Mouse (Mus musculus): ENCODE data around the gene Nxph3.

Gene Nxph3

DNA sequence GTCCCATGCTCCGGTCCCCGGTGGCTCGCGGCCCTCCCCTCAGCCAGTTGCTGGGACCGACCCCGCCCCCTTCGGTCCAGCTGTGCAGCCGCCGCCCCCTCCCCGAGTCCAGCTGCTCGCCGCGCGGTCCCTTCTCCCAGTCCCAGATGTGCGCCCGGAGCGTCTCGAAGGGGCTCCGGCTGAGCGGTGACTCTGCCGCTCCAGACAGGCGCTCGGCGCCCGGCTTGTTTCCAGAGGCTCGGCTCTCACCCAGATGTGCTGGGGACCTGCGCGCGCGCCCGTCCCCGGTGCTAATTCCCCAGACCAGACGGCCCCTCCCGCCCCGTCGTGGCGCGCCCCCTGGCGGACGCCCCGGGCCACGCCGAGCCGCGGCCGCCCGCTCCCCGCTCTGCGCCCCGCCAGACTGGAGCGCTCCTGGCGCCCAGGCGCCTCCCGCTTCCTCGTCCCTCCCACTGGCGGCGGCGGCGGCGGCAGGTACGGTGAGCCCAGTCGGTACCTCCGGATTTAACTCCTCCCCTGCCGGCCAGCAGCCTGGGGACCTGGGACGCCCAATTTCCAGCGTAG, at the start of gene Nxph3:
Gene Nxph3 (minus strand): TSS at position 273 of the 564 bp plus-strand sequence.
- no peak for DNase-seq (ENCODE audit: low read depth, low spot score)

DNA sequence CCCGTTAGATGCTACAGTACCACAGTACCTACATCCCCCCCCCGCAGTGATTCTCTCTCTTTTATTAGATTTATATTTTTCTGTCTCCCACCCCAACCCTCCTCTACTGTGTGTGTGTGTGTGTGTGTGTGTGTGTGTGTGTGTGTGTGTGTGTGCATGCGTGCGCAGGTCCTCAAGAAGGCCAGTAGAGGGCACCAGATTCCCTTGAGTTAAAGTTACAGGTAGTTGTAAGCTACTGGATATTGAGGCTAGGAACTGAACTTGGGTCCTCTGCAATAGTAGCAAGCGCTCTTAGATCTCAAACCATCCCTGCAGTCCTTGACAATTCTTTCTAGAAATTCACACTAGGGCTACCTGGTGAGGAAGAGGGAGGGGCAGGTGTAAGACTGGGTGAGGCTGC, 49.5 kb upstream of the Nxph3 start:
- DNase-seq (ENCODE audit: low read depth, low spot score) = no peak

DNA sequence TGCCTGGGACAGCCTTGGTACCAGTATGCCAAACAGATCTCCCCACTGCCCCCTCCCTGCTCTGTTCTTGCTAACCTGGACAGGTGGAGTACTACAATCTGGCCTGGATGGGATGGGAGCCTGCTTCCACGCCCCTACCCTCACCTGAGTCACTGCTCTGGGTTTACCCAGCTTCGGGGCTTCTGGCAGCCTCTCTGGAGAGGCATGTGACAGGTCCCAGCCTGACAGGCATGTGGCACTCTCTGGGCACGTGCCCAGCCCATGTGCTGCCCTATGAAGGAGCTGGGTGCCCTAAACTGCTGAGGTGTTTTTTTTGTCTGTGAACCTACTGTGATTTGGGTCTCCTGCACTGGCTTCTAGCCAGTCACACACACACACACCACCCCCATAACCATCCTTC, 46.4 kb upstream of the Nxph3 start:
- no peak for DNase-seq (ENCODE audit: low read depth, low spot score)

DNA sequence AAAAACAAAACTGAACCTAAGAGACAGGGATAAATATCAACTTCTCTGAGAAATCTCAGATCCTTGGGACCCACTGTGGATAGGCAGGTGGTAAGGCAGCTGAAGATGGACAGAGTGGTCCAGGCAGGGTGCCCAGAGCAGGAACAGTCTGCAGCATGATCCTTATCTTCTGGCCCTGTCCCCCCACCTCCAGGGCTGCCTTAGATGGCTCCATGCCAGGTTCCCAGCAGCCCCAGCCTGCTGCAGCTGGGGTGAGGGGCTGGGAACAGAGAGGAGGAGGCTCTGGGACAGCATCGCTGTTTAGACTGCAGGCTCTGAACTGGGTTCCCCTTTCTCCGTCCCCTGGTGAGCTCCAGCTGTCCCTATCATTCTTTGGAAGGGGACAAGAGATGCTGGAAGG, 45.4 kb upstream of the Nxph3 start:
- no peak for DNase-seq (ENCODE audit: low read depth, low spot score)

DNA sequence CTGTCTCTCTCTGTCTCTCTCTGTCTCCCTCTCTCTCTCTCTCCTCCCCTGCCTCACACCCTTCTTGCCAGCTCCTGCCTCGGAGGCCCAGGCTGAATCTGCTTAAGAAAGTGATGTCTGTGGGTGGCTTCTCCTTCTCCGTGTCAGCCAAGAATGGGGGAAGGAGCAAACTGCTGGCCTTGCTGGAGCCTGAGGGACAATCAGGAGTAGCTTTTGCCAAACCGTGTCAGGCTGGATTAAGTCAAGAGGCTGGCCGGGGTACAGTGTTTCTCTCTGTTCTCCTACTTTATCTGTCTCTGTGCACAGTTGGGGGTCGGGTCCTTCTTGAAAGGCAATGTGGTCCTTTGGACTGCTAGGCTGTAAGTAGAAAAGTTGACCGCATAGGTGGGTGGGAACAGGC, 43.3 kb upstream of the Nxph3 start:
- no peak for DNase-seq (ENCODE audit: low read depth, low spot score)

DNA sequence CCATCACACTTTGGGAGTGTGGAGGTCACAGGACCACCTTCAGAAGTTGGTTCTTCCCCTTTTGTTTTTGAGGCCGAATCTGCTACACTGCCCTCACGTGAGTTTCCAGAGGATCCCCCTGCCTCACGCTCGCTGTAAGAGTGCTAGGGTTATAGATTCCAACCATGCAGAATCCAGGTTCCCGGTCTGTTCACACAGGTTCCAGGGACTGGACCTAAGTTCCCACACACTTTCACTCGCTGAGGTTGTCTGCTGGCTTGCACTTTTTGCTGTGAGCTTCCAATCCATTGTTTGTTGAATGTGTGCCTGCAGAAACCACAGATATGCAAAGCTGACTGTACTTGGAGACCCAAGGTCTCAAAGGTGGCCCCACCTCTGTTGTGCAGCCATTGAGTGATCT, 42.7 kb upstream of the Nxph3 start:
- no peak for DNase-seq (ENCODE audit: low read depth, low spot score)

DNA sequence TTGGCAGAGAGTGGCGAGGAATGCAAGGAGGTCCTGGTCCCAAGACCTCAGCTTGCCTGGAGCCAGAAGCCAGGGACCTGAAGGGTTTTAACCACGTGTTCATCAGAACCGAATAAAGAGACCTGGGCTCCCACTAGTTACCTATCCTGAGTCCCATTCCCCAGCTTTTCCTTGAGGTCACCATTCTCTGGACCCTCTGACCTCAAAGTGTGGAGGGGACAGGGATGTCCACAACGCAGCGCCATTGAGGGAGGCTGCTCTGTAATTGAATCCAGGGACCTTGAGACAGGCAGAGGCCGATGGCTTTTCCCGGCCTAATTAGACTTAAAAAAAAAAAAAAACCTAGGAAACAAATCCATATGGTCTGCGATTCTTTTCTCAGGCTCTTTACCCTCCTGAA, 40.9 kb upstream of the Nxph3 start:
- no peak for DNase-seq (ENCODE audit: low read depth, low spot score)

DNA sequence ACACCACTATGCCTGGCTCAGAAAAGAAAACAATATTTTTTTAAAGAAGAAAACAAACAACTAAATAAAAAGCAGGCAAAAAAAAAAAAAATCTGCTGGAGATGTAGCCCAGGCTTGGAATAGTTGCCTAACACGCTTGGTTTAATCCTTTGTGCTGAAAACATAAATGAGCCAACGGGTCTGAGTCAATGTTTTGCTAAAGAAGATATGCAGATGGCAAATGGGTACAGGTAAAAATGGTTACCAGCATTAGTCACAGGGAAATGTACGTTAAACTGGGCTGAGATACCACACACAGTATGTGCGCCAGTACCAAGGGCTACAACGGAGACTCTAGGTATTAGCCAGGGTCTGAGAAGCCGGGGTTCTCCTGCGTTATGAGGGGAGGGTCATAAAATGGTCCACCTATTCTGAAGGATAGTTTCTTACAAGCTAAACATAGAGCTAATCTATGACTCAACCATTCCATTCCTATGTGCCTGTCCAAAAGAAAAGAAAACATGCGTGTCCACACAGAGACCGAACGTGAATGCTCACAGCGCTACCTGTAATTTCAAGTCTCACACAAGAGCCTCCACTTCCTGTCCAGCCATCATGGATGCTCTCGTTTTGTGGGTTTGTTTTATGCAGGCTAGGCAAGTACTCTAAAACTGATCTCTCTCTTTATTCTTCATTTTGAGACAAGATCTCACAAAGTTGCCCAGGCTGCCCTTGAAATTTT, 36.1 kb upstream of the Nxph3 start:
- no peak for DNase-seq (ENCODE audit: low read depth, low spot score)

DNA sequence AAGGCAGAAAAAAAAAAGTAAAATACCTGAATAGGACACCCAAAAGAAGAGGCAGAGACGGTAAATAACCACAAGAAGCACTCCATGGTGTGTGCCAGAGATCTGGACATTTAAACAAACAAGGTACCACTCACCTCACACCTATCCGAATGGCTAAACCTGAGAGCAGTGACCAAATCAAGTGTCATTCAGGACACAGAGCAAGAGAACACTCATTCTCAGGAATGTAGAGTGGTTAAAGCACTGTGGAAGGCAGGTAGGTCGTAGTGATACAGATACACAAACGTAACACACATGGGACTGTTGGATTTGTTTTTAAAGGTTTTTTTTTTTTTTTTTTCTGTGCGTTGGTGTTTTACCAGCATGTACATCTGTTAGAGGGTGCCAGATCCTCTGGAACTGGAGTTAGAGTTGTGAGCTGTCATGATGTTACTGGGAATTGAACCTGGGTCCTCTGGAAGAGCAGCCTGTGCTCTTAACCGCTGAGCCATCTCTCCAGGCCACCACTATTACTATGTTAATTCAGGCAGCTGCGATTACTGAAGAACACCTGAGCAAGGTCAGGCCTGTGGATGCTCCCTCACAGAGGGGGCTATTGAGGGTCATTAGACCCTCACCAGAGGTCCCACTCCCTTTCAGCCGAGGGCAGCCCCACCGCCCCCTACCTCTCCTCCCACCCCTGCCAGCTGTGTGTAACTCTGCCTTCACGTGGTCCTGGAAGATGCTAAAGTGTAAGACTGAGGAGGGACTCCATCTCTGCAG, 31.8 kb upstream of the Nxph3 start:
- DNase-seq (ENCODE audit: low read depth, low spot score) = no peak

DNA sequence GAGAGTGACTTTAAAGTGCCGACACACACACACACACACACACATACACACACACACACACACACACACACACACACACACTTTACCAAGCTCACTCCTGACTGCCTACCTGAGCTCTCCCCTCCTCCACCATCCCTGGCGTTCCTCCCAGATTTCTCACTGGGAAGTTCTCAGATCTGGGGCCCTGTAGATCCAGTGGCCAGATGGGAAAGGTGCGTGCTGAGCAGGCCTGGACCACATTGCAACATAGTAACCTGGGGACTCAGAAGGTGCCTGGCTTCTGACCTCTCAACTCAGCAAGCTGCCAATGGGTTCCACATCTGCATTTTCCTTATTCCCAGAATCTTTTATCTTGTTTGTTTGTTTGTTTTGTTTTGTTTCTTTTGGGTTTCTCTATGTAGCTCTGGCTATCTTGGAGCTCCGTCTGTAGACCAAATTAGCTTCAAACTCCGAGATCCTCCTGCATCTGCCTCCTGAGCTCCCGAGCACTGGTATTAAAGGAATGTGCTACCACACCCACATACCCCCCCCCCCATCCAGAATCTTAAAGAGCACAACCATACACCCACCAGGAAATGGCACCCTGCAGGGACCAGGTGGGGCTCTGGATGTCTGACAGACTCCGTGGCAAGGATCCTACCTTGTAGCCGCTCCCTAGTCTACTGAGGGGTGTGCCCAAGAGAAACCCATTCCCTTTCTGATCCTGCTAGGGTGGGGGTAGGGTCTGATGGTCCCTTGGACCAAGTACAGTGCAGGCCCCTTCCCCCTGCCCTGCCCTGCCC, 30.4 kb upstream of the Nxph3 start:
- DNase-seq (ENCODE audit: low read depth, low spot score) = no peak

DNA sequence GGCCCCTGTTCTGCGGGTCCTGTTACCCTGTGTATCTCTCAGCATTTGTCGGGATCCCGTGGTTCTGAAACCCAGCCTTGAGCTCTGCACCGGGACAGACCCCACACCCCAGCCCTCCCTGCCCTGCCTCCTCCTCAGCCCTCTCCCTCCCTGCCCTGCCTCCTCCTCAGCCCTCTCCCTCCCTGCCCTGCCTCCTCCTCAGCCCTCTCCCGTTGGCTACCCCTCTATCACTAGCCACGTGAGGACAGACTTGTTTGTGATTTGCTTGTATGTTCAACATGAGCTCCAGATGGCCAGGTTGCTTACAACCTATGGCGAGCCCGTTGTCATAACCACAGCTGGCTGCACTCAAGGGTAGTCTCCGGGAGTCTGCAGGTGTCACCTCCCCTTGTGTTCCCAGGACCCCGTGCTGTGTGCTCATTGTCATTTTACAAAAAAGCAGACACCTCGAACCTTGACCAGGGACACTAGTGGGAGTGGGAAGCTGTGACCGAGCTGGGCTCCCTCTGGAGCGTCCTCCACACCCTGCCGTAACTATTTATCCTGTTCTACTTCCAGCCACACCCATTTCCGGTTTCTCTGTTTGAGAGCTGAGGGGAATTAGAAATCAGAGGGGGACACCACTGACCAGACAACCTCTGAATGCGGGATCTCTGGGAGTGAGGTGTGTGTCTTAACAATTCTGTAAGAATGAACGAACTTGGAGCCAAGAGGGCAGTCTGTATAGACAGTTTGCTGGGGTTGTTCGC, 26.4 kb upstream of the Nxph3 start:
- no peak for DNase-seq (ENCODE audit: low read depth, low spot score)

DNA sequence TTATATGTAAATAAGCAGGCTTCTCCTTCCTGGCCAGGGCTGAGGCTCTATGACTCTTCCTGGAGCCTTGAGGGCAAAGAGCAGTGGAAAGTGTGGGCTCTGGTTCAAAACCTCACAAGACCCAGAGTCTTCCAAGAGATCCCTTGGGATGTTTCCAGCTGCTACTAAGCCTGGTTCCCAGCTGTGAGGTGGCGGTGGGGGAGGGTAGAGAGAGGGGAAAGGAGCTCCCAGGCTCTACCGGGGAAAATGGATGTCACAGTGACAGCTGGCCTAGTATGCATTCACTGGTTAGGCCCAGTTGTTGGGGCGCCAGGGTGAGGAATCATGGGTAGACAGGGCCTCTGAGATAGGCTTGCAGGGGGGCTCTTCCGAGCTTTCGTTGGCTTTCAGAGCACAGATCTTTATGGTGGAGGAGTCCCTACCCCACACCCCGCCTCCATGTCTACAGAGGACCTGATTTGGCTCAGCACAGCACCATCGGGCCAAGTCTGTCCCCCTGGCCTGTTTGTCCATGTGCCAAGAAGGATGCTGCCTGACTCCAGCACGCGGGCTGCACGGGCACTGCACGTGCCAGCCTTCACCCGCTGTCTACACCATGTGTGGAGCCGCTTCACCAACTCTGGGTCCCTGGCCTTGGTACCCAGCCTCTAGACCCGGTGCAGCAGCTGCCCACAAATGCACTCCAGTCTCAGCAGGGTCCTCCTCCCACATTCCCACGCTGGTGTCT, 24.2 kb upstream of the Nxph3 start:
- peak; percentile 46 for DNase-seq (ENCODE audit: low read depth, low spot score)

DNA sequence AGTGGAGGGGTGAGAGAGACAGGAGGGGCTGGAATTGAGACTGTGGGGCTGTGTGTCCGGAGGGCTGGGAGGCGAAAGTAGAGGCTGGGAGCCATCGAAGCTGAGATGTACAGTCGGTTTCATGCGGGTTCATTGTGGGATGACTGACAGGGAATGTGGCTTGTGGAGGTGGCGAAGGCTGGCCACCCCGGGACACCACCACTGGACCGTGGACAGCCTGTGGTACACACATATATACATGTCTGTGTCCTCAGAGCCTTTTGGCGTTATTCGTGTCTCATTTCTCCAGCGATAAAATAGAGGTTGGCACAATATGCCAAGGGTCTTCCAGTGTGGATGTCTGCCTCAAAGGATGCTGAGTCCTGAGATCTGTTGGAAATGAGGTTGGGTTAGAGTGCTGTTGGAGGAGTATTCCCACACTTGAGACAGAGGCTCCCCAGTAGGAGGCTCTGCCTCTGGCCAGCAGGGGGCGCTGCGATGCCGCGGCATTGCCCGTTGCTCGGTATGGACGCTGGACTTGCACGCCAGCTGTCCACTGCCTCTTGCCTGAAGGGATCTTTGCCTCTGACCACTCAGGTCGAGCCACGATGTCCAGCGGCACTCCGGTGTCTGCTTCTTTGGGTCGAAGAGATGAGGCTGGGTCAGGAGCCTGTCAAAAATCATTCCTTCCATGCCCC, 19.3 kb upstream of the Nxph3 start:
- DNase-seq (ENCODE audit: low read depth, low spot score) = peak; percentile 84

DNA sequence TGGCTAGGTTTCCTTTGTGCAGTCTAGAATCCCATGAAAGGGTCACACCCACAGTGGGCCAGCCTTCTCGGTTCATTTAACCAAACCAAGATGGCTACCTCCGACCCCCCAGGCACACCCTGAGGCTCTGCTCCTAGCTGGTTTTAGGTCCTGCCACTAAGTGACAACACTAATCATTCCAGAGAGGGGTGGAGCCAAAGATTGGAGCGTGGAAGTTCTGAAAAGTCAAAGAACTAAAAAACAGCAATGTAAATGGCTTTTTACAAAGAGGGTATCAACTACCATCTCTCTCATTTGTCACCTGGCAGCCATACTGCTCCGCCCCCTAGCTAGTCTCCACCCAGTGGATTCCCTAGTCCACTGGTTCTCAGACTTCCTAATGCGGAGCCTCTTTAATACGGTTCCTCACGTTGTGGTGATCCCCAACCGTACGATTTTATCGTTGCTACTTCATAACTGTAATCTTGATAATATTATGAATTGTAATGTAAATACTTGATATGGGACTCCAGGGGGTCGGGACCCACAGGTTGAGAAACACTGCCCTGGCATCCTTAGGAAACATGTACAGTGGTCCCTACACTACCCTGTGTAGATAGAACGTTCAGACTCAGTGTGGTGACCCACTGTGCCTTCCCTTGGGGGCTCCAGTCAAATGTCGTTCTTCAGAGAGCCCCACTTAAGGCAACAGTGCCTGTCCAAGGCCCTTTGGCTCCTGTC, 18.1 kb upstream of the Nxph3 start:
- DNase-seq (ENCODE audit: low read depth, low spot score) = no peak

DNA sequence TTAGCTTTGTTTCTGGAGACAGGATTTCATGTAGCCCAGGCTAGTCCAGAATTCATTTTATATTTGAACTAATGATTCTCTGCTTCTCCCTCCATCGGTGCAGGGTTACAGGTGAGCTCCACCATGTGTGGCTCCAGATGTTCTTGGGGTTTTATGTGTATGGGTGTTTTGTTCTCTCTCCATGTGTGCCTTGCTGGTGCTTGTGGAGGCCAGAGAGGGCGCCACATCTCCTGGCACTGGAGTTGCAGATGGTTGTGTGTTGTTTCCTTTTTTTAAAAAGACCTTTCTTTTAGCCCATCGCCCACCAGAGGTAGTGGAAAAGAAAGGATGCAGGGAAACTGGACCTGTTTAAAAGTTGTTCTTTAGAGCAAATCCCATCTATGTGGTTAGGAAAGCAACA, 13.9 kb upstream of the Nxph3 start:
- no peak for DNase-seq (ENCODE audit: low read depth, low spot score)

DNA sequence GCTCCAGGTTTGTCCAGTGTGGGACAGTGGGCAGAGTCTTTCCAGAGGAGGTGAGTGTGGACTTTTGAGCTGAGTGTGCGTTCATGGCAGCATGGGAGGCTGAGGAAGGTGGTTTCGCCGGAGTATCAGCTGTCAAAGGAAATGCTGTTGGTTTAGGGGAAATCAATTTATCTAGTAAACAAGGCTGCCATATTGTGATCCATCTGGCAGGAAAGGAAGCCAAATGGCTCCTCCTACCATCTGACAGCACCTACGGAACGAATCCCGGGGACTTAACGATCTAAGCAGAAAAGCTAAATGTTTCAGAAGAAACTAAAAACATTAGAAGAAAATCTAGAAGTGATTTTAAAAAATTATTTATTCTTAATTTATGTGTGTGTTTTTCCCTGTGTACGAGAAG, 12.9 kb upstream of the Nxph3 start:
- no peak for DNase-seq (ENCODE audit: low read depth, low spot score)

DNA sequence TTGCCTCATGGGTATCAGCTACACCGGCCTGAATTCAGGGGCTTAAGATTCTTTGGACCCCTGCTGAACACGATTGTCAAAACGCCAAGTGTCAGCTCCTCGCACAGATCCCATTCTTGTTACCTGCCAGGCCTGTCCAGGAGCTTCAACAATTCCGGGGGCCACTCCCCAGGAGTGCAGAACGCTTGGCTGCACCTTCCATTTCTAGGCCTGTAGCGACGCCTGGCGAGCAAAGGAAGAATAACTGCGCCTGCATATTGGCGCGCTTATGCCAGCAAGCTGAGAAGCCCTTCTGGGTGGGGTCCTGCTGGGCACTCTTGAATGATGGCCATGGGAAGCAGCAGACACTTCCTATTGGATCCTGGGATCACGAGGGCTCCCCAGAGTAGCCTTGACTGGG, 7.2 kb upstream of the Nxph3 start:
- DNase-seq (ENCODE audit: low read depth, low spot score) = peak; percentile 63

DNA sequence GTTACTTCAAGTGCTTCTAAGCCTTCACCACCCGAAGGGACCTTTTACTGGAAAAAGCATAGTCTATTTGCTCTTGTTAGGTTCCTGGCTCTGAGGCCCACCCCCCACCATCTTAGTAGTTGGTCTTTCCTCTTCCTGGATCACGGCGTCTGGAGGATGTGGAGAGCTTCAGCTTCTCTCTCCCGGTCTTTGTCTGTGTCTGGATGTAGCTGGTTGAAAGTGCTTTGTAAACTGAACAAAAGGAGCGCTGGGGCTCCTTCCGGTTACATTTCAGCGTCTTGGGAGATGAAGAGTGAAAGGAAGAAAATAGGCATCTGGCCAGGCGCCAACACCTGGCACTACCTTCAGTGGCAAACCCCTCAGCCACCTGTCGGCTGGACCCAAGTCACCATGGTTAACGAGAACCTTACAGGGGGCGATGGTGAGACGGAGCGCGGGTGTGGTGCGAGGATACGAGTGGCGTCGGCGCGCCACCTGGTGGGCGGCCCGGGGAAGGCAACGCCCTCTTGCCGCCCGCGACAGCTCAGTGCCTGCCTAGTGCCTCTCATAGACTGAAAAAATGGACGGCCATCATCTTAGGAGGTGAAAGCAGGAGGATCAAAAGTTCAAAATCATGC, 6.2 kb upstream of the Nxph3 start:
- DNase-seq (ENCODE audit: low read depth, low spot score) = peak; percentile 75

DNA sequence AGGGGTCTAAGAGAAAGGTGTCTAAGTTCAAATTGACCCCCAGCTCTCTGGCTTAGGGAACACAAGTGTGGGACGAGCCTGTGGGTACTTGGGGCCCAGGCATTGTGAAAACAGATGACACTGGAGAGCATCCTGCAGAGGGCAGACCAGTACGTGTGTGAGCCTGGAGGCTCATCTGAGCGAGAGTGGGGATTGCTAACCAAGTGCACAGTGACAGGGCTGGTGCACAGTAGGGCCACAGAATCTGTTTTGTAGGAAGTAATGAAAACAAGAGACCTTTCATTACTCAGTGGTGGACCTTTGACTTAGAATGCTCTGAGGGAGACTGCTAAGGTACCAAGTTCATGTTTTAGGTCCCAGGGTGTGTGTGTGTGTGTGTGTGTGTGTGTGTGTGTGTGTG, 5.6 kb upstream of the Nxph3 start:
- DNase-seq (ENCODE audit: low read depth, low spot score) = no peak

Data from skeletal muscle tissue, adult 2 months (tissue).